ENCODE assay signal across 8 mouse cellular contexts in the genomic region with DNA sequence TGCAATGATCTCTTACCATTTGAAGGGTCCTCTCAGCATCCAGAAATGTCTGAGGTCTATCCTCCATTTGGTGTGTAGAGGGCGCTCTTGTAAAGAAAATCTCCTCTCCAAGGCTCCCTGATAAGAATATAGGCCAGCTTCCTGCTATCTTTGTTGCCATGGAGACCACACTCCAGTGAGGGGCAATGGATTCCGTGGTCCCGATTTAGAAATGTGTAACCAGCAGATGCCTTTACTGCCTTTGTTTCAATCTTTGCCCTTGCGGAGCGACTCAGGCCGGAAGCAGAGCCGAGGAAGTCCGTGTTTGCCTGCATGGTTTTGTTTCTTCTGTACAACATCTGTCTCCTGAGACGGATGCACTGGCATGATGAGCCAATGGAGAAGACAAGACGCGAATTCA.
DNase-seq lines count a peak whose midpoint lies in the region; ATAC-seq and TF ChIP-seq lines count a peak whose summit lies in the region.

No protein-coding gene starts in this region.

- intact Hi-C loops in heart, postnatal 10 days (cut with DNase I) = loop anchor here (5.0 to 10.0 kb wide), 3 partner anchors 121 to 1829 kb away; no protein-coding TSS in a partner anchor

- no peaks in the 10 kb centered on the region for H3K4me1 ChIP-seq in embryonic facial prominence, embryonic 14.5 days (ENCODE audit: control insufficient read depth, insufficient read depth, low read length)
- H3K4me1 ChIP-seq in liver, embryonic 14.5 days (replicated peaks; ENCODE audit: control insufficient read depth in 2 of 2, insufficient read depth in 2 of 2, low read length in 1 of 2) = no peaks in the 10 kb centered on the region

- TF ChIP-seq EP300 in liver, embryonic 14.5 days (IDR thresholded peaks at IDR 0.05; ENCODE audit: low read depth) = no peak

- peak overlapping the region; percentile 35 for H3K4me3 ChIP-seq in embryonic facial prominence, embryonic 14.5 days (ENCODE audit: low read depth, low read length)
- peak overlapping the region in 1 of 2 experiments; percentile 30; a peak in 1 of 4 replicates for H3K4me3 ChIP-seq in liver, embryonic 14.5 days (ENCODE audit: insufficient read depth in 1 of 2, low read depth in 2 of 2, low read length in 2 of 2)

- TF ChIP-seq CTCF in liver, embryonic 14.5 days (IDR thresholded peaks at IDR 0.05; ENCODE audit: low read depth) = peak; percentile 19; the same call in 1 of the 2 replicates

- peak overlapping the region; percentile 51; the same call in 1 of the 2 replicates for H3K9ac ChIP-seq in embryonic facial prominence, embryonic 14.5 days (ENCODE audit: low read depth, low read length)
- no peak overlapping the region for H3K9ac ChIP-seq in liver, embryonic 14.5 days (replicated peaks)

- ATAC-seq in embryonic facial prominence, embryonic 14.5 days (ENCODE audit: low read depth) = peak; percentile 89
- ATAC-seq in liver, embryonic 14.5 days (ENCODE audit: insufficient read depth) = no peak

- H3K27ac ChIP-seq in embryonic facial prominence, embryonic 14.5 days (replicated peaks; ENCODE audit: low read depth, low read length) = no peak overlapping the region
- no peak overlapping the region for H3K27ac ChIP-seq in liver, embryonic 14.5 days

- peak; percentile 12 for DNase-seq in CD4-positive helper T cell, adult 2 months (ENCODE audit: low read depth, low spot score)
- DNase-seq in adrenal gland, postnatal 36 days = peak; percentile 12 to 35
- peak; percentile 90 for DNase-seq in embryonic facial prominence, embryonic 14.5 days (ENCODE audit: low spot score)
- DNase-seq in heart, postnatal 10 days = peak; percentile 69 to 71
- peak; percentile 79 for DNase-seq in layer of hippocampus, adult 11-12 months (ENCODE audit: low spot score)
- no peak for DNase-seq in liver, embryonic 14.5 days (ENCODE audit: low read depth in 3 of 3, low spot score in 3 of 3)
- peak; percentile 28 for DNase-seq in ovary, adult 18-20 months (ENCODE audit: low spot score)
- no peak for DNase-seq in c-Kit-positive CD71-positive TER-119-positive erythroid progenitor cells, embryonic 14.5 days (ENCODE audit: low spot score)

- H3K9me3 ChIP-seq in embryonic facial prominence, embryonic 14.5 days (ENCODE audit: control insufficient read depth, low read length) = no peaks in the 10 kb centered on the region
- no peaks in the 10 kb centered on the region for H3K9me3 ChIP-seq in liver, embryonic 14.5 days (ENCODE audit: control insufficient read depth, low read length)

- peak overlapping the region; percentile 59 for H3K4me2 ChIP-seq in embryonic facial prominence, embryonic 14.5 days (ENCODE audit: low read depth, low read length)
- H3K4me2 ChIP-seq in liver, embryonic 14.5 days (ENCODE audit: low read depth) = 0 out of 2 replicates have a peak overlapping the region, but pooled peaks have one; percentile 22

- H3K36me3 ChIP-seq in embryonic facial prominence, embryonic 14.5 days (ENCODE audit: control insufficient read depth, insufficient read depth, low read length) = no peaks in the 10 kb centered on the region
- H3K36me3 ChIP-seq in liver, embryonic 14.5 days (replicated peaks; ENCODE audit: control insufficient read depth, insufficient read depth, low read depth) = no peaks in the 10 kb centered on the region

- no peaks in the 10 kb centered on the region for H3K27me3 ChIP-seq in embryonic facial prominence, embryonic 14.5 days (replicated peaks; ENCODE audit: control insufficient read depth, insufficient read depth, low read length)
- no peaks in the 10 kb centered on the region for H3K27me3 ChIP-seq in liver, embryonic 14.5 days (ENCODE audit: control insufficient read depth, insufficient read depth, low read length)

- WGBS in embryonic facial prominence, embryonic 14.5 days = 5% methylated on average over 11 of the region's 11 CpGs
- 8% methylated on average over 11 of the region's 11 CpGs for WGBS in liver, embryonic 14.5 days (ENCODE audit: insufficient replicate concordance)

Comparison
In these comparisons a context has a peak if more than half of its experiments do, and no peak if none do; other contexts are left out.
1. DNase-seq: peak in CD4-positive helper T cell, adult 2 months (single experiment), adrenal gland, postnatal 36 days (2 of 2), embryonic facial prominence, embryonic 14.5 days (single experiment), heart, postnatal 10 days (2 of 2), layer of hippocampus, adult 11-12 months (single experiment) and ovary, adult 18-20 months (single experiment); none in liver, embryonic 14.5 days (0 of 3) and c-Kit-positive CD71-positive TER-119-positive erythroid progenitor cells, embryonic 14.5 days (single experiment).